Mouse (Mus musculus): ENCODE data around the gene St6galnac4.

DNA sequence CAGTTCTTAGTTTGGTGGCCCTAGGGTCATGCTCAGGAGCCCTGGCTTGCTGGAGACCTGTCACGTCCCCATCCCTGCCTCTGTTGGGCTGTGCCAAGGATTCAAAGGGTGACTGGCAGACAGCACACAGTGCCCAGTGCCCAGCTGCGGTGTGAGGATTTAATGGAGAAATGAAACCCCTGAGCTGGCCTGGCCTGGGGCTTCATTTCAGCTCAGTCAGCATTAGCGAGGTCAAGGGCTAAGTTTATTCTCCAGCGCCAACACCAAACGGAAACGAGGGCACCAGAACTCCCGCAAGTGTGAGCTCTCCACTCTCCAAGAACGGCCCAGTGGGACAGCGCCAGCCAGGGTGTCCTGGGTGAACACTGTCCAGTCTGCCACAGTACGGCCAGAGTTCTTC, 3.3 kb downstream of the St6galnac4 start:
- no peak for TF ChIP-seq POLR2A (IDR thresholded peaks at IDR 0.05; ENCODE audit: insufficient read depth, low read length)
- no peak for TF ChIP-seq CTCF (IDR thresholded peaks at IDR 0.05; ENCODE audit: low read depth, low read length)
- TF ChIP-seq EP300 (IDR thresholded peaks at IDR 0.05; ENCODE audit: insufficient read depth, low read depth, low read length): no peak
